Mouse (Mus musculus): ENCODE results near the gene Pla2g2d. TPM values are rescaled to one million over a fixed set of nuclear protein-coding genes. Genes with fewer than 3 reads are reported as not detected.

Pla2g2d gene
- total and polyA plus RNA-seq, 3 experiments = not detected

DNA sequence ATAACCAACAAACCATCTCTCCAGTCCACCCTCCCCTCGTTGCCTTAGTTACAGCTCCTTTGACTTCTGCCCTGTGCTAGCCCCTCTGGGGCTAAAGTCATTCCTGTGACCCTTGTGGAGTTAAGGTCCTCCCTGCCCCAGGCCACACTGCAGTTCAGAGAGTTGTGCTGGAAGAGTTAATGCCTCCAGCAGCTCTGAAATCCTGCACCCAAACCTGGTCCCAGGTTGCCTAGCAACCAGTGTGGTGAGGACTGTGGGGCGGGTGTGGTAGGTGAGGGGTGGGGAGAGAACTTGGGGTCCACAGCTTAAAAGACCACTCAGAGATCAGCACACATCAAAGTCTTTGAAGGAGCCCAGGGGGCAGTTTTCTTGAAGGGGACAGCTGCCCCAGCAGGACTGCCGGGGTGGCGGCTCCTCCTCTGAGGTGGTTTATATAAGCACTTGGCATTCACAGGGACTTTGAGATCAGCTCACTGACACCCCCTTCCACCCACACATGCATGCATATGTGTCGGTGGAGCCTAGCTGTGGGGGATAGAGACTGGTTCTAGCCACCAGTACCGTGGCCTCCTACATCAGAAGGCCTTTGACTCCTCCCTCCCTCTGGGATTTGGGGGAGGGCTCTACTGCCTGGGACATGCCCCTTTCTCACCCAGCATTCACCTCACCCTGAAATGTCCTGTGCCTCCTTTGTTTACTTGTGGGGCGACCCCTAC is 36.2 kb upstream of the Pla2g2d start:
- Histone ChIP-seq H3K36me3 (ENCODE audit: control insufficient read depth in 1 of 2, insufficient read depth in 2 of 2, low read length in 2 of 2) (no peaks in the 10 kb centered on the region), H3K27me3 (ENCODE audit: control insufficient read depth in 1 of 2, insufficient read depth in 2 of 2, low read length in 2 of 2) (no peaks in the 10 kb centered on the region), H3K9me3 (replicated peaks; ENCODE audit: insufficient read depth, low read length) (no peaks in the 10 kb centered on the region), H3K4me3 (ENCODE audit: control insufficient read depth in 1 of 2, insufficient read depth in 1 of 2, low read depth in 2 of 2, low read length in 2 of 2) (no peak overlapping the region), H3K4me1 (ENCODE audit: control insufficient read depth in 1 of 2, insufficient read depth in 2 of 2, low read length in 2 of 2) (no peaks in the 10 kb centered on the region), H3K27ac (ENCODE audit: control insufficient read depth, low read depth, low read length) (no peak overlapping the region), H3K79me2 (ENCODE audit: control insufficient read depth, insufficient read depth, low read length, poor library complexity) (no peaks in the 10 kb centered on the region), H3K9ac (ENCODE audit: control insufficient read depth, low read depth, low read length, poor library complexity, severe bottlenecking) (no peak overlapping the region)
- TF ChIP-seq POLR2AphosphoS5 (IDR thresholded peaks at IDR 0.05; ENCODE audit: borderline replicate concordance, low read depth, low read length) (no peak), ZKSCAN1 (IDR thresholded peaks at IDR 0.05; ENCODE audit: low read depth, low read length) (no peak), USF1 (IDR thresholded peaks at IDR 0.05; ENCODE audit: low read depth, low read length) (no peak), SMC3 (IDR thresholded peaks at IDR 0.05; ENCODE audit: low read depth, low read length) (no peak), MYC (IDR thresholded peaks at IDR 0.05; ENCODE audit: low read depth, low read length) (no peak), RCOR1 (IDR thresholded peaks at IDR 0.05; ENCODE audit: low read depth, low read length) (no peak), GATA1 (IDR thresholded peaks at IDR 0.05; ENCODE audit: low read depth, low read length) (no peak), CHD1 (IDR thresholded peaks at IDR 0.05; ENCODE audit: low read depth, low read length) (no peak), NRF1 (IDR thresholded peaks at IDR 0.05; ENCODE audit: insufficient read depth, low read depth, low read length, poor library complexity, severe bottlenecking) (no peak), MAFK (IDR thresholded peaks at IDR 0.05; ENCODE audit: borderline replicate concordance, low read depth, low read length) (no peak), JUND (IDR thresholded peaks at IDR 0.05; ENCODE audit: low read depth, low read length) (no peak), NELFE (IDR thresholded peaks at IDR 0.05; ENCODE audit: low read depth, low read length) (no peak), MXI1 (IDR thresholded peaks at IDR 0.05; ENCODE audit: low read depth, low read length) (no peak), SIN3A (IDR thresholded peaks at IDR 0.05; ENCODE audit: low read length) (no peak), TAL1 (IDR thresholded peaks at IDR 0.05; ENCODE audit: low read length) (no peak), HCFC1 (IDR thresholded peaks at IDR 0.05; ENCODE audit: low read depth, low read length) (no peak)
- no peak for DNase-seq (ENCODE audit: low read depth, low spot score)

- H3K27ac ChIP-seq (ENCODE audit: control insufficient read depth, low read depth, low read length) = no peak overlapping the region
- H3K4me3 ChIP-seq (ENCODE audit: control insufficient read depth in 1 of 2, insufficient read depth in 1 of 2, low read depth in 2 of 2, low read length in 2 of 2) = no peak overlapping the region
- no peaks in the 10 kb centered on the region for H3K9me3 ChIP-seq (replicated peaks; ENCODE audit: insufficient read depth, low read length)
- TF ChIP-seq RAD21 (IDR thresholded peaks at IDR 0.05; ENCODE audit: low read depth, low read length) = no peak
- TF ChIP-seq KAT2A (conservative IDR thresholded peaks at IDR 0.05; ENCODE audit: low read depth, low read length) = no peak
- TF ChIP-seq JUND (IDR thresholded peaks at IDR 0.05; ENCODE audit: low read depth, low read length) = no peak
- no peaks in the 10 kb centered on the region for H3K4me1 ChIP-seq (ENCODE audit: control insufficient read depth in 1 of 2, insufficient read depth in 2 of 2, low read length in 2 of 2)
- no peaks in the 10 kb centered on the region for H3K36me3 ChIP-seq (ENCODE audit: control insufficient read depth in 1 of 2, insufficient read depth in 2 of 2, low read length in 2 of 2)
- H3K9ac ChIP-seq (ENCODE audit: control insufficient read depth, low read depth, low read length, poor library complexity, severe bottlenecking) = no peak overlapping the region
- H3K79me2 ChIP-seq (ENCODE audit: control insufficient read depth, insufficient read depth, low read length, poor library complexity) = no peaks in the 10 kb centered on the region
- H3K27me3 ChIP-seq (ENCODE audit: control insufficient read depth in 1 of 2, insufficient read depth in 2 of 2, low read length in 2 of 2) = no peaks in the 10 kb centered on the region
- DNase-seq (ENCODE audit: low read depth, low spot score) = no peak
These were observed 29.7 kb upstream of the Pla2g2d start for GRCm38 (mm10) chr4:138745884-138746283.
